Mouse (Mus musculus) liver, embryonic 16.5 days (tissue): ENCODE measurements around the gene Nomo1. TPM values are rescaled to one million over a fixed set of nuclear protein-coding genes. Genes with fewer than 3 reads are reported as not detected.
A peak's percentile ranks its signal among the peaks of the same experiment; 100 is the strongest.

Source experiments
- ATAC-seq: fragments of 200-750 bp; cut with Nextera tagmentation; 2 replicates; pipeline ENCODE4 v1.8.0; 2017; ENCODE audit warnings: low read depth, mild to moderate bottlenecking, moderate number of reproducible peaks, moderate library complexity
- H3K27ac ChIP-seq: fragments of 300-500 bp; sonication (generic); 2 replicates; pipeline ENCODE4 v1.5.1; 2014; ENCODE audit warnings: mild to moderate bottlenecking, low read length
- H3K27me3 ChIP-seq: fragments of 300-500 bp; sonication (generic); 2 replicates; pipeline ENCODE4 v1.6.1; 2014; ENCODE audit warnings: low read depth, low read length, mixed read lengths; ENCODE audit not compliant: control insufficient read depth, insufficient read depth
- H3K36me3 ChIP-seq: fragments of 300-500 bp; sonication (generic); 2 replicates; pipeline ENCODE4 v1.6.1; 2014; ENCODE audit warnings: mild to moderate bottlenecking; ENCODE audit not compliant: control insufficient read depth, insufficient read depth
- H3K4me1 ChIP-seq: fragments of 300-500 bp; sonication (generic); 2 replicates; pipeline ENCODE4 v1.6.1; 2014; ENCODE audit warnings: low read depth, low read length, mixed read lengths; ENCODE audit not compliant: control insufficient read depth
- H3K4me2 ChIP-seq: fragments of 300-500 bp; sonication (generic); 2 replicates; pipeline ENCODE4 v1.6.1; 2014; ENCODE audit warnings: low read depth, low read length, mixed read lengths
- H3K4me3 ChIP-seq: fragments of 300-500 bp; sonication (generic); 2 replicates; pipeline ENCODE4 v1.5.1; 2014; ENCODE audit warnings: low read depth, mild to moderate bottlenecking, low read length
- H3K9ac ChIP-seq: fragments of 300-500 bp; sonication (generic); 2 replicates; pipeline ENCODE4 v1.6.1; 2014; ENCODE audit warnings: low read depth, low read length
- H3K9me3 ChIP-seq: fragments of 300-500 bp; sonication (generic); replicated peaks from 2 replicates; pipeline ENCODE4 v1.6.1; 2016; ENCODE audit warnings: low read length; ENCODE audit not compliant: control insufficient read depth
- WGBS: fragments of 180-500 bp; shearing (Covaris S2); extraction: QIAGEN DNeasy Blood & Tissue Kit; methylation state at CpG from one replicate; pipeline ENCODE4 v1.1.7; 2014; ENCODE audit not compliant: insufficient replicate concordance; 5-methylcytosine and 5-hydroxymethylcytosine counted together
- polyA plus RNA-seq: library from polyadenylated mRNA; unstranded; fragments of >200 nt; fragmentation: Nextera tagmentation; extraction: Ambion mirVana; gene quantifications from 2 replicates; pipeline ENCODE4 v1.2.1, GENCODE M21; 2015

The Nomo1 gene
- polyA plus RNA-seq, result 22.0 and 23.4 TPM in 2 replicates

DNA sequence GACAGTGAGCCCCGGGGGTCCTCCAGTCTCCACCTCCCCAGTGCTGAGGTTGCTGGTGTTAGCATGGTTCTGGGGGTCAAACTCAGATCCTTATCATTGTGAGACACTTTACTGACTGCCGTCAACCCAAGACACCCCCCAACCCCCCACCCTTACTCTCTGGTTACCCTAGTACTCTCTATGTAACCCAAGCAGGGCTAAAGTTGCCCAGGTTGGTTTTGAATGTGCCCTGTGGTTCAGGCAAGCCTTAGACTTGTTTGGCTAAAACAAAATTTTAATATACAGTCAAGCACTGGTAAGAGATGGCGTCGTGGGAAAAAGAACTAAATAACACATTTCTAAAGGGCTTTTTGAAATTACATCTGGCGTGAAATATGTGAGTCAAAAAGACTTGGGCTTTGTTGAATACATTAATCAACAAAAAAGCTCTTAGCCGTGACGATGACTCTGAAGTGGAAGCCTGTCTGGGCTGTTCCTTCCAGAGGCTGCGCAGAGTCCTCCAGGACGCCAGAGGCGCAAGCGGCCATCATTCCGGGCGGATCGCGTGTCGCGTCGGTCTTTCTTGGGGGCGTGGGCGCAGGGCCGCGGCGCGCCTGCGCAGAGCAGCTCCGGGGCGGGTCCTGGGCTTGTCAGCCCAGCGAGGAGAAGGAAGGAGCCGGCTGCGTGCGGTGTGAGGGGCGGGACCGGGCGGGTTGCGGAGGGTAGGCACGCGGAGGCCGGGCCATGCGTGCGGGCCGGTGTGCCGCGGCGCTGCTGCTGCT lies at the start of gene Nomo1:
Gene Nomo1 (plus strand): TSS at position 590 of the 761 bp plus-strand sequence.
- WGBS, result 5% methylated on average over 37 of the region's 44 CpGs
- no peaks in the 10 kb centered on the region for H3K36me3 ChIP-seq
- no peak within 1 kb of the TSS for H3K27ac ChIP-seq
- peak within 1 kb of the TSS; percentile 77 for H3K4me3 ChIP-seq
- H3K4me1 ChIP-seq, result peaks cover 36% of the 10 kb centered on the region
- H3K9ac ChIP-seq, result peak within 1 kb of the TSS; percentile 77
- H3K27me3 ChIP-seq, result no peaks in the 10 kb centered on the region
- H3K4me2 ChIP-seq, result peak within 1 kb of the TSS; percentile 87
- peak; percentile 84 for ATAC-seq
- no peaks in the 10 kb centered on the region for H3K9me3 ChIP-seq

DNA sequence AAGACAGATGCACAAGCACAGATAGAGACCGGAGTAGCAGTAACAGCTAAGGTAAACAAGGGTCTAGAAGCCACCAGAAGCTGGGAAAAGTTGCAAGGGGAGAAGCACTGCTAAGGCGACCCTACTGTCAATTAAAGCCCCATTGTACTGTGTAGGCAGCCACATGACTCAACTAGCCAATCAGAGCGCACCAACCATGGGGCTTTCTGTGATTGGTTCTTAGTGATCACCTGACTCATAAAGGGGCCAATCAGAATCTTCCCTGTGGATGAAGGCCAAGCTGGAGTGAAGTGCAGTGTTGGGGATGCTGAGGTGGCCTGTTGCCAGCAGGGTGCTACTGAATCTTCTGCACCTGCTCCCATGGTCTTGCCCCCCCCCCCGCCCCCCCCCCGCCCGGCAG lies 46.6 kb upstream of the Nomo1 start:
- WGBS, result 49% methylated on average over 6 of the region's 6 CpGs
- H3K27me3 ChIP-seq, result no peaks in the 10 kb centered on the region
- H3K9me3 ChIP-seq, result no peaks in the 10 kb centered on the region
- no peak for ATAC-seq
- no peak overlapping the region for H3K4me3 ChIP-seq
- no peak overlapping the region for H3K27ac ChIP-seq
- H3K4me2 ChIP-seq, result no peak overlapping the region
- no peak overlapping the region for H3K9ac ChIP-seq
- no peaks in the 10 kb centered on the region for H3K4me1 ChIP-seq
- no peaks in the 10 kb centered on the region for H3K36me3 ChIP-seq

- H3K4me3 ChIP-seq, result no peak overlapping the region
- no peaks in the 10 kb centered on the region for H3K4me1 ChIP-seq
- no peaks in the 10 kb centered on the region for H3K27me3 ChIP-seq
- no peak overlapping the region for H3K9ac ChIP-seq
- H3K36me3 ChIP-seq, result no peaks in the 10 kb centered on the region
- WGBS, result 57% methylated on average over 1 of the region's 1 CpGs
- no peaks in the 10 kb centered on the region for H3K9me3 ChIP-seq
- H3K4me2 ChIP-seq, result no peak overlapping the region
- ATAC-seq, result no peak
- no peak overlapping the region for H3K27ac ChIP-seq
Observed at GRCm38 (mm10) chr7:45988344-45988743, 45.2 kb upstream of the Nomo1 start.

DNA sequence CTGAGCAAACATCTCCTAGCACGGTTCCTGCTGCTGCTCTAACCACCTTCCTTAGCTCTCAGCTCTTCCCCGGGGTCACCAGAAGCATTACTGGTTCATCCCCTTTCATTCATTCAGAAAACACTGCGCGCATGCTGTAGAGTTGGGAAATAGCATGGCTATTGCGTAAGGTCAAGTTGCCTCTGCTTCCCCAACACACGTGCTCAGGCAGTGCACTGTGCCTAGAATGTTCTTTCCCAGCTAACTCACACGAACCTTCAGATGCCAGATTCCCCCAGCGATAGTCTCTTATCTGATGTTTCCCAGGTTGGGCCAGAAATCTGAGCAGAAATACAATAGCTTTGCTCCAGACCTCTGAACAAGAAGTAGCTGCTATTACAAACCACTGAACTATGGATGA lies 41.0 kb upstream of the Nomo1 start:
- Histone ChIP-seq H3K27me3 (no peaks in the 10 kb centered on the region), H3K4me3 (no peak overlapping the region), H3K4me1 (no peaks in the 10 kb centered on the region), H3K27ac (no peak overlapping the region), H3K9me3 (no peaks in the 10 kb centered on the region), H3K36me3 (no peaks in the 10 kb centered on the region), H3K4me2 (no peak overlapping the region), H3K9ac (no peak overlapping the region)
- peak; percentile 81 for ATAC-seq
- WGBS, result 45% methylated on average over 8 of the region's 8 CpGs

GRCm38 (mm10) chr7:46000577-46000976 lies 32.9 kb upstream of the Nomo1 start:
- Histone ChIP-seq H3K4me2 (no peak overlapping the region), H3K4me1 (no peaks in the 10 kb centered on the region), H3K27me3 (no peaks in the 10 kb centered on the region), H3K4me3 (no peak overlapping the region), H3K27ac (no peak overlapping the region), H3K9ac (no peak overlapping the region), H3K36me3 (no peaks in the 10 kb centered on the region), H3K9me3 (no peaks in the 10 kb centered on the region)
- 73% methylated on average over 4 of the region's 4 CpGs for WGBS
- no peak for ATAC-seq

- H3K4me3 ChIP-seq, result no peak overlapping the region
- WGBS, result 50% methylated on average over 4 of the region's 4 CpGs
- no peak overlapping the region for H3K4me2 ChIP-seq
- H3K36me3 ChIP-seq, result no peaks in the 10 kb centered on the region
- H3K9me3 ChIP-seq, result no peaks in the 10 kb centered on the region
- ATAC-seq, result no peak
- H3K27ac ChIP-seq, result no peak overlapping the region
- no peaks in the 10 kb centered on the region for H3K27me3 ChIP-seq
- no peaks in the 10 kb centered on the region for H3K4me1 ChIP-seq
- H3K9ac ChIP-seq, result no peak overlapping the region
Observed at GRCm38 (mm10) chr7:46002748-46003147, 30.8 kb upstream of the Nomo1 start.

- Histone ChIP-seq H3K9me3 (no peaks in the 10 kb centered on the region), H3K27ac (no peak overlapping the region), H3K36me3 (no peaks in the 10 kb centered on the region), H3K4me1 (no peaks in the 10 kb centered on the region), H3K4me2 (no peak overlapping the region), H3K4me3 (no peak overlapping the region), H3K27me3 (no peaks in the 10 kb centered on the region), H3K9ac (no peak overlapping the region)
- ATAC-seq, result no peak
- 14% methylated on average over 5 of the region's 5 CpGs for WGBS
Observed at GRCm38 (mm10) chr7:46009578-46009977, 23.9 kb upstream of the Nomo1 start.

GRCm38 (mm10) chr7:46012121-46012520 lies 21.4 kb upstream of the Nomo1 start:
- no peaks in the 10 kb centered on the region for H3K9me3 ChIP-seq
- H3K4me3 ChIP-seq, result no peak overlapping the region
- H3K4me1 ChIP-seq, result no peaks in the 10 kb centered on the region
- H3K36me3 ChIP-seq, result no peaks in the 10 kb centered on the region
- H3K4me2 ChIP-seq, result no peak overlapping the region
- no peak for ATAC-seq
- H3K9ac ChIP-seq, result no peak overlapping the region
- no peaks in the 10 kb centered on the region for H3K27me3 ChIP-seq
- H3K27ac ChIP-seq, result no peak overlapping the region

DNA sequence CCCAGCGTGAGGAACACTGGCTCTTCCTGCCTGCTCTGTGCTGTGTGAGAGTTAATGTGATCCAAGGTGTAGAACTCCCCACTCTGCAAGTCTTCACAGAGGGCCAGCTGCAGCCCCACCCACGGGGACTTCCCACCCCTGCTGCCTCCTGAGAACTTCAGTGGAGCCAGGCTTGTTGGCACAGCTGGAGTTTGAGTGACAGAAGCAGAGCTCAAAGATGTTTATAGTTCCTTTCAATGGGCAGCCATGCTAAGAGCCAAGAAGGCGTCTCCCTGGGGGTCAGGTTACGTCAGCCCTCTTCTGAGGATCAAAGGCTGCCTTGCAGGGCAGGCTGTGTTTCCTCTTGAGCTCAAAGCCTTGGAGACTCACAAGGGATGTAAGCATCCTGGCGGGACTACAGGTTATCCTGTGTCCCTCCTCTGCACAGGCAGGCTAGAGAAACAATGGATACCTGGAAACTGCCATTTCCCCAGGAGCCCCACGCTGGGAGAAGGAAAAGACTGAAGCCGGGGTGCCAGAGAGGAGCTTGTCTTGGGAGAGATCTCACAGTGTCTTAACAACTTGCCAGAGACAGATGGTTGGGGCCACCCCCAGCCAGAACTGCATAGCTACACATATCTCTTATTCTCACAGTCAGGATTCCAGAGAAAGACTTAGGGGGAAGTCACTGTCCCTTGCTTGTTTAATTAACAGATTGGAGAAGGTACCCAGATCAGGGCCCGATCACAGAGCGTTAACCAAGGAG lies 20.1 kb upstream of the Nomo1 start:
- H3K27ac ChIP-seq, result no peak overlapping the region
- no peaks in the 10 kb centered on the region for H3K27me3 ChIP-seq
- no peaks in the 10 kb centered on the region for H3K9me3 ChIP-seq
- 40% methylated on average over 9 of the region's 9 CpGs for WGBS
- no peak overlapping the region for H3K4me2 ChIP-seq
- H3K9ac ChIP-seq, result no peak overlapping the region
- H3K4me3 ChIP-seq, result no peak overlapping the region
- no peak for ATAC-seq
- no peaks in the 10 kb centered on the region for H3K4me1 ChIP-seq
- H3K36me3 ChIP-seq, result no peaks in the 10 kb centered on the region
